Mouse (Mus musculus): ENCODE results near the gene Polr1a.

The Polr1a gene

DNA sequence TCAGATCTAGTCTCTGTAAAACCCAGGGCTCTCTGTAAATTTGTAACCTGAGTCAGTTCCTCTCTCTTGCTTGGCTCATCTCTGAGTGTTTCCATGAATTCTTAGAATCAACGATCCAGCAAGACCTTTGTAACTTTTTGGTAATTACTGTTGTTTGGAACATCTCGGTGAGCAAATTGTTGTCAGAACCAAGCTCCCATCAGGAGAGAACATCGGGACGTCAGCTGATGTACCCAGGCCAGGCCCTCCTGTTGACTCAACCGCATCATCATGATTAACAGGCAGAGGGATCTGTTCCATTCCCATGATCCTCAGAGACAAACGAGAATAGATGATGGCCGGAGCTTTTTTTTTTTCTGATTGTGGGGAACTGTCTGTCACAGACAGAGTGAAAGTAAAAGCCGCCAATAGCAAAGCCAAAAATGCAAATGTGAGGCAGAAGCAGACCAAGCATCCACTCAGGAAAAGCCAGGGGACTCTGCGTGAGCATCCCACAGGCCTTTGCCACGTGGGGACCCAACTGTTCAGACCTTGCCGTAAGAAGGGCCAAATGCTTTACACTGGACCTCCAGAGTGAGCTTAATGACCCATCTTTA is 91.2 kb downstream of the Polr1a start:
- DNase-seq (ENCODE audit: low spot score in 2 of 2), result no peak

DNA sequence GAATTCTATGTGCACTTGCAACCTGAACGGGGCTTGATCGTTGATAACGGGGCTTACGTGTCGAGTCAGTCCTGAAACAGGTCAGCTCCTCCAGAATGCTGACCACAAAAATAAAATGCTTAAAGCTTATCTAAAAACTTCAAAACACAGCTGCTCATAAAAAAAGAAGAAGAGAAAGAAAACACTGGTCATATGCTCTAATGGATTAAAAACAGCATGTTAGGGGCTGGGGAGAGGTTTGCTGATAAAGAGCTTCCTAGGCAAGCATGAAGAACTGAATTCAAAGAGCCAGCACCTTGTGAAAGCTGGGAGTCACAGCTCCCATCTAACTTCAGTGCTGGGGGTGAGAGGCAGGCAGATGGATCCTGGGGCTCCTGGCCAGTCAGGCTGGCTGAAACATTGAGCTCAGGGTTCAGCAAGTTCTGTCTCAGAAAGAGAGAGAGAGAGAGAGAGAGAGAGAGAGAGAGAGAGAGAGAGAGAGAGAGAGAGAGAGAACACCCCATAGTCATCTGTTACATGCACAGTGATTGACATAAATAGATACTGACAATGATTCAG is 92.4 kb downstream of the Polr1a start:
- DNase-seq (ENCODE audit: low spot score in 2 of 2), result no peak

DNA sequence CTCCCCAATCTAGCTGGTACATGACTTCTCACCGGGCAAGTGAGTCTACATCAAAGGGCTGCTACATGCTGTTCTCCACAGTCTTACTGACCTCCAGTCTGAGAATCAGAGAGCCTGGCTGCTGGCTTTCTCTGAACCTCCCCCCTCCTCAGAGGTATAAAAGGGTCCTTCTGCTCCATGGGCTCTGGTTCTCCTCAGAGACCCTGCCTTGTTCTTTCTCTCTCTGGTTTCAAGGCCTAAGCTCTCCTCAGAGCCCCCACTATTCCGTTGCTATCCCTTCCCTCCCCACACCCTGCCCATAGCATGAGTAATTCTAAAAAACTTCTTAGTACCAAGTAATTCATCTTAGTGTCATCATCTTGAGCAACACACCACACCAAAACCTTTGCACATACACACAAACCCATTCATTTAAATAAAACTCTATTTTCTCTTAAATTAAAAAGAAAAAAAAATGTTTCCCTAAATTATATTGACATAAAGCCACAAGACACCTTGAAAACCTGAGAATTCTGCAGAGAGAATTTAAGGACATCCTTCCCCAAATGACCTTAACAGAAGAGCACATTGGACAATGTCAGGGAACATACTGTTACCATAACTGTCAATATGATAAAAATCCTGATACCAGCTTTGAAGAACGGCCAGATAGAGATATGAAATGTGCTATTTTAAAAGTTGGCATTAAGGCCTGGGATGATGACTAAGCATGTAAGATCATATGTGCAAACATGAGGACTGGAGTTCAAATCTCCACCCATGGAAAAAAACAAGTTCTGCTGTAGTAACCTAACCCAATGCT is 98.8 kb downstream of the Polr1a start:
- no peak for DNase-seq (ENCODE audit: low spot score in 2 of 2)

DNA sequence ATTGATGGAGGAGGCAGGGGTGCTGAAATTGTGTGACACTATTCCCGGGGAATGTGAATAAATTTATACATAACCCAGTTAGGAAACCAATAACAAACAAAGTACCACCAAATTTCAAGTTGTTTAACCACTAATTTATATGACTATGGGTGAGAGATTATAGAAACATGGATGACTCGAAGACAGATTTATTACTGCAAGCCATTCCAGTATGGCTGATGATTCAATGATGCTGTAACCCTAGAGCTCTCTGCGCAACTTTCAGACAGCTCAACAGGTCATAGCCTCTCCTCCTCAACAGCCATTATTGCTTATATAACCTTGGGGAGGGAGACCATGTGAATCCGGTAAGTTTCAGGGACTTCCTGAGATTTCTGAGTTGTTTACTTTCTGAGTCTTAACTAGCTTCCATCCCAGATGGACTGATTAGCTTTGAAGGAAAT is 99.4 kb downstream of the Polr1a start:
- DNase-seq (ENCODE audit: low spot score in 2 of 2), result no peak

DNA sequence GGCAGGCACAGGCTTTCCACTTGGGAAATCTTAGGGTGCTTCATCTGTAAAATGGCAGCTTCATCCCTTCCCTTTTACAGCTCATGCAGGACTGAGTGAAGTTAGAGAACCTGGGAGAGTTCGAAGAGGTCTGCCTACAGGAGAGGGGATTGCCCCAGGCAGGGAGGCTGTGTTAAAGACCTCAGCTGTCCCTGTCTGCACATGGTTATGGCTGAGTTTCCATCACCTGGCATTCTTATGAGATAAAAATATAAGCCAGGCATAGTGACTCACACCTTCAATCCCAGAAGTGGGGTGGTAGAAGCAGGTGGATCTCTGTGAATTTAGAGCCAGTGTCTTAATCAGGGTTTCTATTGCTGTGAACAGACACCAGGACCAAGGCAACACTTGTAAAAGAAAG is 100.6 kb downstream of the Polr1a start:
- no peak for DNase-seq (ENCODE audit: low spot score in 2 of 2)

DNA sequence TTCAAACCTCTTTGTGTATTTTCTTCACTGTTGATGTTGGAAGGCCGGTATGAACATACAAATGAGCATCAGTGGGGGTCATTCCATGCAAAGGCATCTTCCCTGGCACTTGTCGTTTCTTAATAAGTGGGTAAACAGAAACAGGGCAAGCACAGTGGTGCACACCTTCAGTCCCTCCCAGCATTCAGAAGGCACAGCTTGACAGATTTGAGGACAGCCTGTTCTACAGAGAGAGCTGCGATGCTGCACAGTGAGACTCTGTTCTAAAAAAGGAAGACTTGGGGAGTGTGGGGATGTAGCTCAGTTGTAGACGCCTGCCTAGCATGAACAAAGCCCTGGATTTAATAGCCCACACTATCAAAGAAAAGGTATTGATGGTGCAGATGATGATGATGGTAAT is 105.2 kb downstream of the Polr1a start:
- no peak for DNase-seq (ENCODE audit: low spot score in 2 of 2)

DNA sequence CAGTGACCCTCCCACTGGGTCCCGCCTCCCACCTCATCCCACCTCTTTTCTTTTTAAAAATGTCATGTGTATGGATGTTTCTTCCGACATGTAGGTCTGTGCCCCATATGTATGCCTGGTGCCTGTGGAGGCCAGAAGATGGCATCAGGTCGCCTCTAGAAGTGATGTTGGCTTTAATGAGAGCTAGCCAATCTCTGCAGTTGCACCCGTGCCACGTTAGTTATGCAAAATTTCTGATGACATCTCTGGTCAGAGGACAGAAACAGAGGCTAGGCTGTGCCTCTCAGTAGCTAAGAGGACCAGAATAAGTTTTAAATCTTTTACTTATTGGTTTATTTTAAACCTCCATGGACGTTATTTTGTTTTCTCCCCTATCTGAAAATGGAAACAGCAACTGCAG is 109.2 kb downstream of the Polr1a start:
- DNase-seq (ENCODE audit: low spot score in 2 of 2), result no peak

DNA sequence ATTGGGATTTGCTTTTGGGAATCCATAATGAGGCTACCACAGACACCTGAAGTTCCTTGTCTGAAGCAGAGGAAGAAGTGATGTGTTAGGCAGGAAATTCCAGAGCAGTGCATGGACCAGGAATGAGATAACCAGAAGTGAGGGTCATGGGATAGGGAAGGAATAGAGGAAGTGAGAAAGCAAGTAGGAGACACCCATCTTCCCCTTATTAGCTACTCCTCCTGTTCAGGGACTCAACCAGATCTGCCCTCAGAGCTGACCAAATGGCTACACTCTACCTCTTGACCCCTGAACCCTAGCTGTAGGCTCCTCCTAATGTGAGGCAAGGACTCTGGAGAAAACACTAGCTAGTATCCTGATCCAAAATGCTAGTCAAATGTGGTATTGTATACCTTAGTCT is 116.6 kb downstream of the Polr1a start:
- DNase-seq (ENCODE audit: low spot score in 2 of 2), result no peak

DNA sequence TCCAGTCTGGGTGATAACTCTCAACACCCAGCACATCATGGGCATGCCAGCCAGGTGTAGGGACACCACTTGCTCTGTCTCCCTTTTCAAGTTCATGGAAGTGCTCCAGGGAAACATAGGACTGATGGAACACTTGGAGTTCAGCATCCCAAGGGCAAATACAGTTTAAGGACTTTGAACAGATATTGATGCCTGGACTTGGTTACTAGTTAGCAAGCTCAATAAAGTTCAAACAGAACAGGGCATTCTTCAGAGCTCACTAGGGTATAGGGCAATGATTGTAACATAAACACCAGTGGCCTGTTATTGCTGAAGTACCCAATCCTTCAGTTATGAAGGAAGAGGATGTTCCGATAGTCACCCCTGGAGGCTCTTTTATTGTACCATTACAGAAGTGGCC is 119.2 kb downstream of the Polr1a start:
- DNase-seq (ENCODE audit: low spot score in 2 of 2), result no peak

DNA sequence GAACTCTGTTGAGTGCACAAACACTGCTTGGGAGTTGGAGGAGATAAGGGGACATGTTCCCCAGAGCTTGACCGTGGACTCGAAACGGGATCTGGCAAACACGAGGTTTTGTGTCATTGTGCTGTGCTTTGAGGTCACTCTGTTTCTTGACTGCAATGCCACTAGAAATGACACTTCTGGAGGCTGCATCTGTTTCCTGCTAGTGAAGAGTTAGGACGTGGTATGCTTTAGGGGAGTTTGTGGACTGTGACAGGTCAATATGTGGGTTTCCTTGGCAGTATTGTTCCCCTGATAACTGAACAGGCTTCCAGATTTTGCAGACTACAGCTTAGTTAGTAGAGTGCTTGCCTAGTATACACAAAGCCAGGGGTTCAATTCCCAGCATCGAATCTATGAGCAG is 120.8 kb downstream of the Polr1a start:
- no peak for DNase-seq (ENCODE audit: low spot score in 2 of 2)
